Mouse (Mus musculus): ENCODE data around the gene Mfsd14a. TPM values are rescaled to one million over a fixed set of nuclear protein-coding genes. Genes with fewer than 3 reads are reported as not detected.

Gene Mfsd14a
- polyA plus RNA-seq (2012; rRNA removed), result 25.2 and 28.6 TPM in 2 replicates

- Histone ChIP-seq H3K27ac (ENCODE audit: control insufficient read depth, insufficient read depth, low read length) (no peak within 1 kb of the TSS; the same call in 1 of the 2 replicates), H3K4me3 (ENCODE audit: control insufficient read depth, insufficient read depth, low read length) (peak within 1 kb of the TSS; percentile 89), H3K4me1 (replicated peaks; ENCODE audit: control insufficient read depth, insufficient read depth, low read length) (peaks cover 13% of the 10 kb centered on the region; the same call in 1 of the 2 replicates), H3K36me3 (ENCODE audit: control insufficient read depth, insufficient read depth, low read length) (no peaks in the 10 kb centered on the region), H3K27me3 (ENCODE audit: control insufficient read depth, insufficient read depth, low read length) (no peaks in the 10 kb centered on the region)
- peak; percentile 75; the same call in 1 of the 2 replicates for TF ChIP-seq CTCF (IDR thresholded peaks at IDR 0.05; ENCODE audit: borderline replicate concordance, control insufficient read depth, extremely low read depth, insufficient read depth, low read length, poor library complexity)
- TF ChIP-seq POLR2A (IDR thresholded peaks at IDR 0.05; ENCODE audit: control insufficient read depth, extremely low read depth, insufficient read depth, low read length, poor library complexity), result peak; percentile 98
- under 1% methylated on average over 39 of the region's 39 CpGs for WGBS
- DNase-seq, result peak; percentile 100
These were observed at the start of gene Mfsd14a for GRCm38 (mm10) chr3:116662463-116662863. Gene Mfsd14a, minus strand, starts transcription at chr3:116662677.

DNA sequence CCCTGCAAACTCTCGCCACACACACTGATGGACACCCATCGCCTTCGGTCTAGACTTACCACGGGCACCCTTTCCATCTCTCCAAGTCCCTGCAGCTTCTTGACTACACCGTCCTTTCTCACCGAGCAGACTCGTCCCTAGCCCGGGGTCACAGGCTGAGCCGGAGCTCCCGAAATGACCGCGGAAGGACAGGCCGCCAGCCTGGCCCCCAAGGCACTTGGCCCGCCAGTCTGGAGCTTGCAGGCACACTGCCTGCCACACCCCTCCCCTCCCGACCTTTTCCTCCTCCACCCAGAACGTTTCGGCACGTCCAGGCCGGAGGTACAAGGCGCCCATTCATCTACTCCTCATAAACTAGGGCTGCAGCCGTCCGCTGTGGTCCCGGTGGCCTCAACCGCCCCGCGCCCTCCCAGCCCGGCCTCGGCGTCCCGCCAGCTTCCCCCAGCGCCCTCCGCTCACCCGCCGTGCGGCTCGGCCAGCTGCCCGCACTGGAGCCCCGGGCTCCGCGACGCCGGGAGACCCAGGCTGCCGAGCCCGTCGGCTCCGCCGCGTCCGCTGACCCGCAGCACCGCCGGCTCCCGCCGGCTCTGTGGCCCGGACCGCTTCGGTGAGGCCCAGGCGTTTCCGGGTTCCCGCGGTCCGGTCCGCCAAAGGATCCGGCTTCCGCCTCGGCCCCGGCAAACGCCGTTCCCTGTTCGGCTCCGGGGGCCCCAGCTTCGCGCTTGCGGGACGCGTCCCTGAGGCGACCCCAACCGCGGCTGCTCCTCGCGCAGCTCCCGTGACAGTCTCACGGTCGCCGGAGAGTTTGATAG, 49.4 kb upstream of the Mfsd14a start:
- WGBS, result under 1% methylated on average over 85 of the region's 85 CpGs
- peaks cover 4% of the 10 kb centered on the region for H3K4me1 ChIP-seq (replicated peaks; ENCODE audit: control insufficient read depth, insufficient read depth, low read length)
- H3K36me3 ChIP-seq (ENCODE audit: control insufficient read depth, insufficient read depth, low read length), result no peaks in the 10 kb centered on the region
- peak; percentile 65 for DNase-seq
- H3K27me3 ChIP-seq (ENCODE audit: control insufficient read depth, insufficient read depth, low read length), result no peaks in the 10 kb centered on the region
- no peak overlapping the region for H3K27ac ChIP-seq (ENCODE audit: control insufficient read depth, insufficient read depth, low read length)
- peak overlapping the region; percentile 62 for H3K4me3 ChIP-seq (ENCODE audit: control insufficient read depth, insufficient read depth, low read length)
- TF ChIP-seq CTCF (IDR thresholded peaks at IDR 0.05; ENCODE audit: borderline replicate concordance, control insufficient read depth, extremely low read depth, insufficient read depth, low read length, poor library complexity), result 0 out of 2 replicates have a peak, but pooled peaks have one; percentile 32
- peak; percentile 51; the same call in 1 of the 2 replicates for TF ChIP-seq POLR2A (IDR thresholded peaks at IDR 0.05; ENCODE audit: control insufficient read depth, extremely low read depth, insufficient read depth, low read length, poor library complexity)

GRCm38 (mm10) chr3:116710941-116711340, 48.5 kb upstream of the Mfsd14a start:
- no peak overlapping the region for H3K4me3 ChIP-seq (ENCODE audit: control insufficient read depth, insufficient read depth, low read length)
- 52% methylated on average over 9 of the region's 9 CpGs for WGBS
- H3K4me1 ChIP-seq (replicated peaks; ENCODE audit: control insufficient read depth, insufficient read depth, low read length), result peaks cover 4% of the 10 kb centered on the region
- no peaks in the 10 kb centered on the region for H3K36me3 ChIP-seq (ENCODE audit: control insufficient read depth, insufficient read depth, low read length)
- TF ChIP-seq POLR2A (IDR thresholded peaks at IDR 0.05; ENCODE audit: control insufficient read depth, extremely low read depth, insufficient read depth, low read length, poor library complexity) (no peak), CTCF (IDR thresholded peaks at IDR 0.05; ENCODE audit: borderline replicate concordance, control insufficient read depth, extremely low read depth, insufficient read depth, low read length, poor library complexity) (no peak)
- no peaks in the 10 kb centered on the region for H3K27me3 ChIP-seq (ENCODE audit: control insufficient read depth, insufficient read depth, low read length)
- no peak for DNase-seq
- no peak overlapping the region for H3K27ac ChIP-seq (ENCODE audit: control insufficient read depth, insufficient read depth, low read length)

DNA sequence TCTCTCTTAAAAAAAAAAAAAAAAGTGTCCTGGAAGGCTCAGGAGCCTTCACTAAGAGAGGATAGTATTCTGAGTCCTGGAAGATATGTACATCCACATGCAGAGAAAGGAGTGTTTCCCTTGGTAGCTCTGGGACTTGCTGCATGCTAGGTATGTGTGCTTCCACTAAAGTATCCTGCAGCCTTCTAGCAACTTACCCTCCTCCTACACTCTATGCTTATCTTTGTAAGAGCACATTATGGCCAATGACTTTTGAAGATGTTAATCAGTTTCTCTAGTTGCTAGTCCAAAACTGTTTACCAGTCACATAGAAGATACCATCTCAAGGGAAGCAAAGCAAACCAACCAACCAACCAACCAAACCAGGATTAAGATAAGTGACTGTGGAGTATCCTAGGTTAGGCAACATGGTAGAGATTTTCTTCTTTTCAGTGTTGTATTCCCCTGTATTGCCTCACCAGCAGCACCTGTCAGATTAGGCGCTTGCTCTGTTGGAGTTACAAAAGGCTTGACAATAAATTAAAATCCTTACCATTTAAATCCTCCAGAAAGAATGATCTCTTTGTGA, 43.2 kb upstream of the Mfsd14a start:
- H3K27me3 ChIP-seq (ENCODE audit: control insufficient read depth, insufficient read depth, low read length), result no peaks in the 10 kb centered on the region
- H3K27ac ChIP-seq (ENCODE audit: control insufficient read depth, insufficient read depth, low read length), result no peak overlapping the region
- H3K4me3 ChIP-seq (ENCODE audit: control insufficient read depth, insufficient read depth, low read length), result no peak overlapping the region
- H3K36me3 ChIP-seq (ENCODE audit: control insufficient read depth, insufficient read depth, low read length), result no peaks in the 10 kb centered on the region
- H3K4me1 ChIP-seq (replicated peaks; ENCODE audit: control insufficient read depth, insufficient read depth, low read length), result no peaks in the 10 kb centered on the region
- WGBS, result 97% methylated on average over 1 of the region's 1 CpGs
- no peak for DNase-seq
- TF ChIP-seq POLR2A (IDR thresholded peaks at IDR 0.05; ENCODE audit: control insufficient read depth, extremely low read depth, insufficient read depth, low read length, poor library complexity) (no peak), CTCF (IDR thresholded peaks at IDR 0.05; ENCODE audit: borderline replicate concordance, control insufficient read depth, extremely low read depth, insufficient read depth, low read length, poor library complexity) (no peak)

GRCm38 (mm10) chr3:116703835-116704234, 41.4 kb upstream of the Mfsd14a start:
- no peaks in the 10 kb centered on the region for H3K36me3 ChIP-seq (ENCODE audit: control insufficient read depth, insufficient read depth, low read length)
- WGBS, result over 99% methylated on average over 5 of the region's 5 CpGs
- no peak for TF ChIP-seq CTCF (IDR thresholded peaks at IDR 0.05; ENCODE audit: borderline replicate concordance, control insufficient read depth, extremely low read depth, insufficient read depth, low read length, poor library complexity)
- TF ChIP-seq POLR2A (IDR thresholded peaks at IDR 0.05; ENCODE audit: control insufficient read depth, extremely low read depth, insufficient read depth, low read length, poor library complexity), result no peak
- no peaks in the 10 kb centered on the region for H3K4me1 ChIP-seq (replicated peaks; ENCODE audit: control insufficient read depth, insufficient read depth, low read length)
- no peak overlapping the region for H3K27ac ChIP-seq (ENCODE audit: control insufficient read depth, insufficient read depth, low read length)
- no peak overlapping the region for H3K4me3 ChIP-seq (ENCODE audit: control insufficient read depth, insufficient read depth, low read length)
- H3K27me3 ChIP-seq (ENCODE audit: control insufficient read depth, insufficient read depth, low read length), result no peaks in the 10 kb centered on the region
- DNase-seq, result no peak

GRCm38 (mm10) chr3:116702647-116703272, 40.3 kb upstream of the Mfsd14a start:
- WGBS, result 88% methylated on average over 1 of the region's 1 CpGs

More at GRCm38 (mm10) chr3:116702647-116703272, 40.3 kb upstream of the Mfsd14a start:
- H3K36me3 ChIP-seq (ENCODE audit: control insufficient read depth, insufficient read depth, low read length), result no peaks in the 10 kb centered on the region
- no peak for DNase-seq
- H3K27ac ChIP-seq (ENCODE audit: control insufficient read depth, insufficient read depth, low read length), result no peak overlapping the region
- no peaks in the 10 kb centered on the region for H3K4me1 ChIP-seq (replicated peaks; ENCODE audit: control insufficient read depth, insufficient read depth, low read length)
- no peak for TF ChIP-seq POLR2A (IDR thresholded peaks at IDR 0.05; ENCODE audit: control insufficient read depth, extremely low read depth, insufficient read depth, low read length, poor library complexity)
- no peak for TF ChIP-seq CTCF (IDR thresholded peaks at IDR 0.05; ENCODE audit: borderline replicate concordance, control insufficient read depth, extremely low read depth, insufficient read depth, low read length, poor library complexity)
- H3K27me3 ChIP-seq (ENCODE audit: control insufficient read depth, insufficient read depth, low read length), result no peaks in the 10 kb centered on the region
- H3K4me3 ChIP-seq (ENCODE audit: control insufficient read depth, insufficient read depth, low read length), result no peak overlapping the region

Data from thymus, adult 2 months (tissue).